ENCODE assay signal across 11 mouse cellular contexts in genomic region chrX:162949811-162950439, GRCm38 (mm10). TPM values are rescaled to one million over a fixed set of nuclear protein-coding genes. Genes with fewer than 3 reads are reported as not detected.
DNase-seq lines count a peak whose midpoint lies in the region; ATAC-seq and TF ChIP-seq lines count a peak whose summit lies in the region.
"Had no signal": no experiment of that assay in that cellular context is flagged by ENCODE, and none has a peak within 500 bp of the region (broad histone marks: within the 10 kb centered on the region; RNA-seq: fewer than 3 reads in every experiment).

No protein-coding gene starts in this region.

- H3K4me1 ChIP-seq in liver, adult 2 months (ENCODE audit: control insufficient read depth, insufficient read depth, low read length) = no peaks in the 10 kb centered on the region
- H3K4me1 ChIP-seq in liver, embryonic 11.5 days (replicated peaks; ENCODE audit: control insufficient read depth, insufficient read depth, low read length) = no peaks in the 10 kb centered on the region
- H3K4me1 ChIP-seq in cortical plate, adult 2 months (ENCODE audit: control insufficient read depth, insufficient read depth, low read length) = no peaks in the 10 kb centered on the region
- H3K4me1 ChIP-seq in midbrain, embryonic 10.5 days = no peaks in the 10 kb centered on the region

- H3K9ac ChIP-seq in liver, adult 2 months (ENCODE audit: low read depth, low read length) = no peak overlapping the region
- no peak overlapping the region for H3K9ac ChIP-seq in liver, embryonic 11.5 days (ENCODE audit: low read depth, low read length)

- no peaks in the 10 kb centered on the region for H3K36me3 ChIP-seq in liver, adult 2 months (ENCODE audit: control insufficient read depth, insufficient read depth, low read length)
- H3K36me3 ChIP-seq in liver, embryonic 11.5 days (ENCODE audit: control insufficient read depth, insufficient read depth, low read length) = no peaks in the 10 kb centered on the region
- H3K36me3 ChIP-seq in midbrain, embryonic 10.5 days = no peaks in the 10 kb centered on the region

- H3K9me3 ChIP-seq in liver, embryonic 11.5 days (ENCODE audit: control insufficient read depth, low read length) = no peaks in the 10 kb centered on the region
- H3K9me3 ChIP-seq in midbrain, embryonic 10.5 days (replicated peaks) = no peaks in the 10 kb centered on the region
- H3K9me3 ChIP-seq: megakaryocyte, embryonic 14.5 days had no signal

- H3K27me3 ChIP-seq in liver, adult 2 months (ENCODE audit: control insufficient read depth, insufficient read depth, low read length) = no peaks in the 10 kb centered on the region
- no peaks in the 10 kb centered on the region for H3K27me3 ChIP-seq in liver, embryonic 11.5 days (replicated peaks; ENCODE audit: control insufficient read depth, insufficient read depth, low read length)
- H3K27me3 ChIP-seq in midbrain, embryonic 10.5 days (ENCODE audit: low read depth, poor library complexity, severe bottlenecking) = peaks cover 53% of the 10 kb centered on the region

- no peak for TF ChIP-seq POLR2A in liver, adult 2 months (IDR thresholded peaks at IDR 0.05; ENCODE audit: extremely low read depth, insufficient read depth, low read length)
- TF ChIP-seq POLR2A in cortical plate, adult 2 months (IDR thresholded peaks at IDR 0.05; ENCODE audit: extremely low read depth, insufficient read depth, low read length) = no peak

- 46% methylated on average over 3 of the region's 3 CpGs for whole genome bisulfite sequencing in liver, adult 2 months
- 38% methylated on average over 3 of the region's 3 CpGs for WGBS in liver, embryonic 11.5 days
- WGBS in large intestine, adult 2 months = 24% methylated on average over 3 of the region's 3 CpGs
- WGBS in midbrain, embryonic 10.5 days = 46% methylated on average over 3 of the region's 3 CpGs

- no peak for ATAC-seq in CD4-positive, CD25-positive, alpha-beta regulatory T cell, adult 4 months
- no peak for ATAC-seq in liver, embryonic 11.5 days (replicated peaks; ENCODE audit: low FRiP score)

- no peak overlapping the region for H3K4me3 ChIP-seq in liver, adult 2 months (ENCODE audit: insufficient read depth, low read depth, low read length)
- H3K4me3 ChIP-seq in liver, embryonic 11.5 days (ENCODE audit: low read depth, low read length) = no peak overlapping the region
- no peak overlapping the region for H3K4me3 ChIP-seq in cortical plate, adult 2 months (ENCODE audit: insufficient read depth, low read length)
- no peak overlapping the region for H3K4me3 ChIP-seq in midbrain, embryonic 10.5 days
- H3K4me3 ChIP-seq: megakaryocyte, embryonic 14.5 days had no signal

- TF ChIP-seq CTCF in liver, adult 2 months (IDR thresholded peaks at IDR 0.05; ENCODE audit: low read depth, low read length) = no peak
- TF ChIP-seq CTCF in cortical plate, adult 2 months (IDR thresholded peaks at IDR 0.05; ENCODE audit: extremely low read depth, insufficient read depth, low read length) = peak; percentile 27; the same call in 1 of the 2 replicates

- DNase-seq in CD4-positive, CD25-positive, alpha-beta regulatory T cell, adult 2 months (ENCODE audit: low read depth, low spot score) = peak; percentile 49
- DNase-seq in liver, adult 2 months (ENCODE audit: extremely low read depth, low read depth, low spot score) = peak; percentile 36
- no peak for DNase-seq in liver, embryonic 11.5 days (ENCODE audit: low spot score)
- DNase-seq in large intestine, adult 2 months (ENCODE audit: low read depth, low spot score) = peak; percentile 11
- DNase-seq in midbrain, embryonic 10.5 days (ENCODE audit: low spot score) = peak; percentile 12
- peak; percentile 46 for DNase-seq in thymus, postnatal 4 days

- no peak overlapping the region for H3K4me2 ChIP-seq in liver, embryonic 11.5 days

- H3K79me2 ChIP-seq in liver, adult 2 months (ENCODE audit: control insufficient read depth, insufficient read depth, low read length) = no peaks in the 10 kb centered on the region

- H3K27ac ChIP-seq in liver, adult 2 months (replicated peaks; ENCODE audit: insufficient read depth, low read depth, low read length) = no peak overlapping the region
- H3K27ac ChIP-seq in liver, embryonic 11.5 days (ENCODE audit: low read depth, low read length) = no peak overlapping the region
- no peak overlapping the region for H3K27ac ChIP-seq in cortical plate, adult 2 months (ENCODE audit: insufficient read depth, low read length)
- H3K27ac ChIP-seq in midbrain, embryonic 10.5 days (replicated peaks) = no peak overlapping the region

RNA-seq across cellular contexts. Expression of gene S100g, which starts 14.5 kb away (rescaled TPM):
- polyA plus RNA-seq in CD4-positive, CD25-positive, alpha-beta regulatory T cell, adult 4 months (2017; shearing (Covaris generic)) = 1 to 10 TPM in 1 of 2 experiments, not detected in 1; 3.1 TPM
- total RNA-seq in liver, adult 2 months (2014; rRNA removed) = 0.94 and 1.0 TPM in 2 replicates
- not detected in 2 replicates for polyA plus RNA-seq in liver, adult 2 months (2012; rRNA removed)
- polyA plus RNA-seq in liver, embryonic 11.5 days (2014; fragmentation: Nextera tagmentation; extraction: Ambion mirVana) = 1.6 and 2.0 TPM in 2 replicates
- polyA plus RNA-seq in cortical plate, adult 2 months (2012; rRNA removed) = not detected in 2 replicates
- 1.0 and 6.2 TPM in 2 replicates for polyA plus RNA-seq in large intestine, adult 2 months (2012; rRNA removed)
- polyA plus RNA-seq in midbrain, embryonic 10.5 days (2016; fragmentation: Nextera tagmentation; extraction: Ambion mirVana) = not detected in 2 replicates
- total RNA-seq: gastrocnemius, postnatal 4 days had no signal
- polyA plus RNA-seq: C2C12 had no signal

RNA-seq across cellular contexts. Expression of gene Ctps2, which starts 48.9 kb away (rescaled TPM):
- 100 to 1,000 TPM; 208 to 219 TPM for polyA plus RNA-seq in CD4-positive, CD25-positive, alpha-beta regulatory T cell, adult 4 months (2017; shearing (Covaris generic))
- total RNA-seq in liver, adult 2 months (2014; rRNA removed) = 14.0 and 15.5 TPM in 2 replicates
- polyA plus RNA-seq in liver, adult 2 months (2012; rRNA removed) = 3.8 and 4.2 TPM in 2 replicates
- polyA plus RNA-seq in liver, embryonic 11.5 days (2014; fragmentation: Nextera tagmentation; extraction: Ambion mirVana) = 73.4 and 92.3 TPM in 2 replicates
- polyA plus RNA-seq in cortical plate, adult 2 months (2012; rRNA removed) = 94.3 and 115 TPM in 2 replicates
- 7.6 and 7.7 TPM in 2 replicates for polyA plus RNA-seq in large intestine, adult 2 months (2012; rRNA removed)
- polyA plus RNA-seq in midbrain, embryonic 10.5 days (2016; fragmentation: Nextera tagmentation; extraction: Ambion mirVana) = 55.8 and 78.5 TPM in 2 replicates
